Mouse (Mus musculus): Measurements from ENCODE around the gene Dcaf11.

Dcaf11 gene

DNA sequence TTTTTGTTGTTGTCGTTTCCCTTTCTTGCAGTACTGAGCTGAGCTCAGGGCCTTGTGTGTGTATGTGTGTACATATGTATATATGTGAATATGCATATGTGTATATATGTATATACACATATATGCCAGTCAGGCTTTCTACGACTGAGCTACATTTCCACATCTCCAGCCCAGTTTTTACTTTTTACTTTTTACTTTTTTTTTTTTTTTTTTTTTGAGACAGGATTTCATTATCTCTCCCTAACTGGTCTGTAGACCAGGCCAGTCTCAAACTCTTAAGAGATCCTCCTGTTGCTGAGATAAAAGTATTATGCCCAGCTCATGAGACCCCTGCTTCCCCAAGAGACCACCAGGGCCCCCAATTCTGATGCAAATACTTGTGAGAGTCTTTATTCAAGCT, 57.0 kb downstream of the Dcaf11 start:
- DNase-seq (ENCODE audit: low spot score in 2 of 2): no peak

DNA sequence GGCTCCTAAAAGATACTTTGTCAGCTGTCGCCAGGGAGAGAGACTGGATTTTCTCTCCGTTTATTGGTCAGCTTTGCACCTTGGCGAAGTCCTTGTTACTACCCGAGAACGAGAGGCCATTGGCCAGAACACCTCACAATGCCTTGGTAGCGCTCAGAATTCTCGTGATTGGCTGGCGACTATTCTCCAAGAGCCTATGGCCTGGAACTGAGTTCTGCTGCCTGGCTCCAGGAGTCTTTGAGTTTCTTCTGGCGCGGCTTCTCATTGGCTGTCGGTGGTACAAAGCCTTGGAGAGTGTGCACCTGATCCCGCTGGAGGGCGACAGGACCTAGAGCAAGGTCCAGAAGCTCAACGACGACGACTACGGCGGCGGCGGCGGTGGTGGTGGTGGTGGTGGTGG, 58.0 kb downstream of the Dcaf11 start, which contains the start of gene Rec8:
Gene Rec8, plus strand, starts transcription at position 216 of the 400 bp plus-strand sequence.
- peak in 1 of 2 experiments; percentile 35 for DNase-seq (ENCODE audit: low spot score in 2 of 2)

DNA sequence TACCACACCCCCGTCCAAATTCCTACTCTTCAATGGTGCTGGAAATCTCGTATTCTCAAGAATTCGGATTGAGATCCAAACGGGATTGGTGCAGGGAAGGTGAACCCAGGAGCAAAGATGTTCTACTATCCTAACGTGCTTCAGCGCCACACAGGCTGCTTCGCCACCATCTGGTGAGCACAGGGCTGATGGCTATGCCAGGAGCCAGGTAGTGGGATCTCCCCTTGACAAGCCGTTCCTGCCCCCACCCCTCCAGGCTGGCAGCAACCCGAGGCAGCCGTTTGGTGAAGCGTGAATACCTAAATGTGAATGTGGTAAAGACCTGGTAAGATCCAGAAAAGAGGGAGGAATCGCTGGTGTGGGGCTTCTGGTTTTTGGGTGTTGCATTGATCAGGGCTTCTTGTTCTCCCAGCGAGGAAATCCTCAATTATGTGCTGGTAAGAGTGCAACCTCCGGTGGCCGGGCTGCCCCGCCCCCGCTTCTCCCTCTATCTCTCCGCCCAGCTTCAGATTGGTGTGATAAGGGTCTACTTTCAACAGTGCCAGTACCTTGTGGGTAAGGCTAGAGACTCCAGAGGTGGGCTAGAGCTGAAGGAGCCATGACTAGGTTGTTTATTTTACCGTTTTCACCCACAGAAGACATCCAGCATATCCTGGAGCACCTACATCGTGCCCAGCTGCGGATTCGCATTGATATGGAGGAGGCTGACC, 58.8 kb downstream of the Dcaf11 start:
- DNase-seq (ENCODE audit: low spot score in 2 of 2): peak; percentile 35 to 40
